ENCODE assay signal across 27 mouse cellular contexts in the genomic region with DNA sequence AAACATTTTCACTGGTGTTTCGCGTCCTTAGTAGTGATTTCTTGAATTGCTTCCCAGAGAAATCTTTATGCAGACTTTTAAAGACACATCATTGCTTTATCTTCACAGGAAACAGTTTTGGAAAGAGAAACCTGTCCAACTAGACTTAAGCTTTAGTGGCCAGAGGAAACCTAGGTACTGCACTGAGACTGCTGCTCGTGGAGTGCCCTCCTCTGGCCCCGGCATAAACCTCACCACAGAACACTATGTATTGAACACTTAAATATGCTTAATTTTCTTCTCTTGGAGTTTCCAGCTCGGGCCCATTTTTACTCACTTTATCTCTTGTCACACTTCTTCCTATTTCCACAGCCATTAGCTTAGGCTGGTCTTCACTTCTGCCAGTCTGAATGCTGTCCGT.
"Had no signal": no experiment of that assay in that cellular context is flagged by ENCODE, and none has a peak within 500 bp of the region (broad histone marks: within the 10 kb centered on the region; RNA-seq: fewer than 3 reads in every experiment).

No protein-coding gene starts in this region.

- H3K36me3 ChIP-seq: heart, embryonic 13.5 days; heart, embryonic 15.5 days; hindbrain, embryonic 10.5 days; hindbrain, embryonic 12.5 days; intestine, embryonic 15.5 days; limb, embryonic 10.5 days; limb, embryonic 12.5 days; liver, embryonic 12.5 days had no signal

- DNase-seq: gastrocnemius, adult 2 months; gastrocnemius, postnatal 10 days; gastrocnemius, postnatal 25 days; heart, adult 18-20 months; heart, postnatal 4 days; kidney, adult 18-20 months; kidney, adult 8-10 months; kidney, postnatal 10 days; kidney, postnatal 25 days; kidney, postnatal 4 days; layer of hippocampus, adult 9-11 months; liver had no signal

- H3K27ac ChIP-seq: gastrocnemius, adult 2 months; heart, embryonic 13.5 days; heart, embryonic 15.5 days; hindbrain, embryonic 10.5 days; hindbrain, embryonic 12.5 days; hindbrain, embryonic 14.5 days; intestine, embryonic 15.5 days; left cerebral cortex, adult 2 months; limb, embryonic 10.5 days; limb, embryonic 12.5 days; liver, embryonic 12.5 days; liver, embryonic 14.5 days had no signal

- ATAC-seq: hindbrain, embryonic 16.5 days; inflammation-experienced regulatory T-cells, adult 6 months; intestine, embryonic 15.5 days; intestine, postnatal 0 days; liver, embryonic 12.5 days had no signal

- H3K9me3 ChIP-seq: heart, embryonic 13.5 days; heart, embryonic 15.5 days; hindbrain, embryonic 10.5 days; hindbrain, embryonic 12.5 days; intestine, embryonic 15.5 days; limb, embryonic 10.5 days; limb, embryonic 12.5 days; liver, embryonic 12.5 days had no signal

- H3K27me3 ChIP-seq: heart, embryonic 13.5 days; heart, embryonic 15.5 days; hindbrain, embryonic 12.5 days; intestine, embryonic 15.5 days; limb, embryonic 12.5 days; liver, embryonic 12.5 days had no signal

- H3K9ac ChIP-seq: heart, embryonic 13.5 days; heart, embryonic 15.5 days; hindbrain, embryonic 12.5 days; hindbrain, embryonic 14.5 days; intestine, embryonic 15.5 days; limb, embryonic 12.5 days; liver, embryonic 12.5 days; liver, embryonic 14.5 days had no signal

- H3K4me3 ChIP-seq: gastrocnemius, adult 2 months; heart, embryonic 13.5 days; heart, embryonic 15.5 days; hindbrain, embryonic 10.5 days; hindbrain, embryonic 12.5 days; intestine, embryonic 15.5 days; left cerebral cortex, adult 2 months; limb, embryonic 10.5 days; limb, embryonic 12.5 days; liver, embryonic 12.5 days had no signal

- H3K4me2 ChIP-seq: heart, embryonic 11.5 days; heart, embryonic 13.5 days; heart, embryonic 15.5 days; hindbrain, embryonic 12.5 days; hindbrain, embryonic 14.5 days; intestine, embryonic 15.5 days; limb, embryonic 12.5 days; liver, embryonic 12.5 days had no signal

- H3K4me1 ChIP-seq: heart, embryonic 15.5 days; hindbrain, embryonic 10.5 days; hindbrain, embryonic 12.5 days; intestine, embryonic 15.5 days; limb, embryonic 10.5 days; limb, embryonic 12.5 days; liver, embryonic 12.5 days had no signal
